Mouse (Mus musculus) lung, postnatal 10 days (tissue): ENCODE results near the gene Ccdc170.
A peak's percentile ranks its signal among the peaks of the same experiment; 100 is the strongest.
"Not testable (repeated sequence)": the region's sequence is repeated elsewhere in the genome, so short reads cannot be mapped to it uniquely, and the experiment has no call there.

Experiments
- DNase-seq: peaks from one replicate; pipeline ENCODE4 v3.0.0; 2021

Ccdc170 gene

GRCm38 (mm10) chr10:4482355-4482754, at the start of gene Ccdc170:
TSS of gene Ccdc170 (plus strand) at chr10:4482502.
- DNase-seq: no peak

- DNase-seq: peak; percentile 35
Measured at GRCm38 (mm10) chr10:4432996-4433755, 49.1 kb upstream of the Ccdc170 start.

GRCm38 (mm10) chr10:4433871-4434270, 48.4 kb upstream of the Ccdc170 start:
- not testable (repeated sequence) for DNase-seq

GRCm38 (mm10) chr10:4435416-4435815, 46.9 kb upstream of the Ccdc170 start:
- DNase-seq: no peak

GRCm38 (mm10) chr10:4456409-4456808, 25.9 kb upstream of the Ccdc170 start:
- no peak for DNase-seq

GRCm38 (mm10) chr10:4460201-4460600, 22.1 kb upstream of the Ccdc170 start:
- DNase-seq: no peak

- DNase-seq: no peak
Measured at GRCm38 (mm10) chr10:4465799-4466198, 16.5 kb upstream of the Ccdc170 start.

GRCm38 (mm10) chr10:4469406-4469805, 12.9 kb upstream of the Ccdc170 start:
- no peak for DNase-seq

- DNase-seq: peak; percentile 57
Measured at GRCm38 (mm10) chr10:4473591-4473993, 8.7 kb upstream of the Ccdc170 start.

- DNase-seq: no peak
Measured at GRCm38 (mm10) chr10:4475431-4475830, 6.9 kb upstream of the Ccdc170 start.

GRCm38 (mm10) chr10:4476604-4477003, 5.7 kb upstream of the Ccdc170 start:
- no peak for DNase-seq

GRCm38 (mm10) chr10:4480929-4481328, 1.4 kb upstream of the Ccdc170 start:
- no peak for DNase-seq

- no peak for DNase-seq
Measured at GRCm38 (mm10) chr10:4481695-4482094, 607 bp upstream of the Ccdc170 start.

- no peak for DNase-seq
Measured at GRCm38 (mm10) chr10:4483848-4484247, 1.5 kb downstream of the Ccdc170 start.

GRCm38 (mm10) chr10:4484986-4485385, 2.7 kb downstream of the Ccdc170 start:
- DNase-seq: no peak

GRCm38 (mm10) chr10:4489865-4490264, 7.6 kb downstream of the Ccdc170 start:
- no peak for DNase-seq

- no peak for DNase-seq
Measured at GRCm38 (mm10) chr10:4491281-4491680, 9.0 kb downstream of the Ccdc170 start.

GRCm38 (mm10) chr10:4492045-4492444, 9.7 kb downstream of the Ccdc170 start:
- DNase-seq: no peak

- DNase-seq: no peak
Measured at GRCm38 (mm10) chr10:4492909-4493308, 10.6 kb downstream of the Ccdc170 start.

- no peak for DNase-seq
Measured at GRCm38 (mm10) chr10:4503251-4503650, 20.9 kb downstream of the Ccdc170 start.

- DNase-seq: no peak
Measured at GRCm38 (mm10) chr10:4512725-4513124, 30.4 kb downstream of the Ccdc170 start.

- no peak for DNase-seq
Measured at GRCm38 (mm10) chr10:4517614-4518013, 35.3 kb downstream of the Ccdc170 start.

GRCm38 (mm10) chr10:4519645-4520044, 37.3 kb downstream of the Ccdc170 start:
- DNase-seq: no peak

- DNase-seq: no peak
Measured at GRCm38 (mm10) chr10:4520394-4521102, 38.2 kb downstream of the Ccdc170 start.
